Mouse (Mus musculus): ENCODE data around the gene Aoc2.

GRCm38 (mm10) chr11:101324763-101325162 is at the start of gene Aoc2:
- TF ChIP-seq POLR2A (IDR thresholded peaks at IDR 0.05; ENCODE audit: insufficient read length, low read depth) (no peak), TCF12 (IDR thresholded peaks at IDR 0.05; ENCODE audit: insufficient read depth, poor library complexity, severe bottlenecking) (no peak), USF1 (IDR thresholded peaks at IDR 0.05; ENCODE audit: low read depth) (no peak), MAX (IDR thresholded peaks at IDR 0.05; ENCODE audit: low read depth) (no peak), E2F4 (IDR thresholded peaks at IDR 0.05; ENCODE audit: insufficient read depth) (no peak), REST (IDR thresholded peaks at IDR 0.05; ENCODE audit: insufficient read depth, insufficient read length) (no peak), POLR2AphosphoS2 (IDR thresholded peaks at IDR 0.05; ENCODE audit: insufficient read length, low read depth) (no peak), CEBPB (IDR thresholded peaks at IDR 0.05; ENCODE audit: insufficient read depth, poor library complexity, severe bottlenecking) (no peak), MYOD1 (IDR thresholded peaks at IDR 0.05; ENCODE audit: control insufficient read depth in 1 of 3, insufficient read length in 2 of 3, low read depth in 2 of 3) (no peak), MYOG (IDR thresholded peaks at IDR 0.05; ENCODE audit: control insufficient read depth in 1 of 3, insufficient read depth in 1 of 3, insufficient read length in 2 of 3, low read depth in 2 of 3) (no peak)
